Mouse (Mus musculus) T-cell, adult 2 months (primary cell): ENCODE data around the gene Plin3.

ENCODE experiments used
- DNase-seq: peaks from one replicate; pipeline ENCODE4 v3.0.0; 2022; ENCODE audit warnings: low spot score

Gene Plin3

GRCm38 (mm10) chr17:56292531-56293222, at the start of gene Plin3:
Gene Plin3, minus strand, starts transcription at chr17:56292873.
- DNase-seq = no peak

- DNase-seq = no peak
Observed at GRCm38 (mm10) chr17:56340717-56341116, 48.0 kb upstream of the Plin3 start.

GRCm38 (mm10) chr17:56338909-56339308, 46.2 kb upstream of the Plin3 start:
- peak; percentile 54 for DNase-seq

- no peak for DNase-seq
Observed at GRCm38 (mm10) chr17:56337791-56338190, 45.1 kb upstream of the Plin3 start.

GRCm38 (mm10) chr17:56337190-56337589, 44.5 kb upstream of the Plin3 start:
- peak; percentile 52 for DNase-seq

GRCm38 (mm10) chr17:56332987-56333386, 40.3 kb upstream of the Plin3 start:
- no peak for DNase-seq

GRCm38 (mm10) chr17:56331256-56331655, 38.6 kb upstream of the Plin3 start:
- DNase-seq = no peak

GRCm38 (mm10) chr17:56330345-56330744, 37.7 kb upstream of the Plin3 start:
- DNase-seq = peak; percentile 54

GRCm38 (mm10) chr17:56329267-56329666, 36.6 kb upstream of the Plin3 start:
- no peak for DNase-seq

GRCm38 (mm10) chr17:56326153-56327147, 33.8 kb upstream of the Plin3 start:
- DNase-seq = no peak

GRCm38 (mm10) chr17:56325450-56326152, 32.9 kb upstream of the Plin3 start, which contains the start of gene Kdm4b:
Gene Kdm4b, plus strand, starts transcription at chr17:56326062.
- peak; percentile 100 for DNase-seq

- DNase-seq = no peak
Observed at GRCm38 (mm10) chr17:56324419-56324818, 31.7 kb upstream of the Plin3 start.

GRCm38 (mm10) chr17:56309191-56309945, 16.7 kb upstream of the Plin3 start:
- DNase-seq = no peak

GRCm38 (mm10) chr17:56308088-56308487, 15.4 kb upstream of the Plin3 start:
- DNase-seq = no peak

GRCm38 (mm10) chr17:56305826-56306225, 13.2 kb upstream of the Plin3 start:
- DNase-seq = no peak

GRCm38 (mm10) chr17:56305156-56305555, 12.5 kb upstream of the Plin3 start:
- DNase-seq = no peak

- DNase-seq = no peak
Observed at GRCm38 (mm10) chr17:56304718-56305117, 12.0 kb upstream of the Plin3 start.

- DNase-seq = peak; percentile 95
Observed at GRCm38 (mm10) chr17:56303847-56304586, 11.3 kb upstream of the Plin3 start.

GRCm38 (mm10) chr17:56303160-56303846, 10.6 kb upstream of the Plin3 start, which contains the start of gene Uhrf1:
Gene Uhrf1, plus strand, starts transcription at chr17:56303321.
- peak; percentile 51 for DNase-seq

- no peak for DNase-seq
Observed at GRCm38 (mm10) chr17:56302363-56302996, 9.8 kb upstream of the Plin3 start.
